Mouse (Mus musculus) midbrain, embryonic 14.5 days (tissue): ENCODE data around the gene Olfr1221. TPM values are rescaled to one million over a fixed set of nuclear protein-coding genes. Genes with fewer than 3 reads are reported as not detected.
"Not testable (repeated sequence)": the region's sequence is repeated elsewhere in the genome, so short reads cannot be mapped to it uniquely, and the experiment has no call there.

Source experiments
- ATAC-seq: fragments of 200-750 bp; cut with Nextera tagmentation; 2 replicates; pipeline ENCODE4 v1.8.0; 2017; ENCODE audit warnings: moderate number of reproducible peaks, moderate library complexity; ENCODE audit not compliant: low FRiP score, low TSS enrichment
- DNase-seq: peaks from one replicate; pipeline ENCODE4 v3.0.0-alpha.2; 2015
- H3K27ac ChIP-seq: fragments of 300-500 bp; sonication (generic); replicated peaks from 2 replicates; pipeline ENCODE4 v1.5.1; 2014; ENCODE audit warnings: mild to moderate bottlenecking, low read depth, low read length, moderate library complexity
- H3K27me3 ChIP-seq: fragments of 300-500 bp; sonication (generic); 2 replicates; pipeline ENCODE4 v1.6.1; 2014; ENCODE audit warnings: low read length, control low read depth, mixed read lengths; ENCODE audit not compliant: control insufficient read depth, insufficient read depth
- H3K36me3 ChIP-seq: fragments of 300-500 bp; sonication (generic); 2 replicates; pipeline ENCODE4 v1.6.1; 2014; ENCODE audit warnings: low read length, control low read depth; ENCODE audit not compliant: control insufficient read depth, insufficient read depth
- H3K4me1 ChIP-seq: fragments of 300-500 bp; sonication (generic); 2 replicates; pipeline ENCODE4 v1.6.1; 2014; ENCODE audit warnings: mild to moderate bottlenecking, antibody characterized with exemption, low read length, control low read depth; ENCODE audit not compliant: control insufficient read depth, insufficient read depth
- H3K4me2 ChIP-seq: fragments of 300-500 bp; sonication (generic); 2 replicates; pipeline ENCODE4 v1.6.1; 2014; ENCODE audit warnings: mild to moderate bottlenecking, low read length, moderate library complexity
- H3K4me3 ChIP-seq: fragments of 300-500 bp; sonication (generic); replicated peaks from 2 replicates; pipeline ENCODE4 v1.5.1; 2014; ENCODE audit warnings: low read depth, low read length
- H3K9ac ChIP-seq: fragments of 300-500 bp; sonication (generic); replicated peaks from 2 replicates; pipeline ENCODE4 v1.6.1; 2014; ENCODE audit warnings: mild to moderate bottlenecking, low read length, moderate library complexity
- H3K9me3 ChIP-seq: fragments of 300-500 bp; sonication (generic); 2 replicates; pipeline ENCODE4 v1.6.1; 2016; ENCODE audit warnings: low read length, control low read depth, mixed read lengths; ENCODE audit not compliant: control insufficient read depth
- WGBS: fragments of 180-500 bp; shearing (Covaris S2); extraction: QIAGEN DNeasy Blood & Tissue Kit; methylation state at CpG from one replicate; pipeline ENCODE4 v1.1.7; 2014; 5-methylcytosine and 5-hydroxymethylcytosine counted together
- polyA plus RNA-seq: library from polyadenylated mRNA; unstranded; fragments of >200 nt; fragmentation: Nextera tagmentation; extraction: Ambion mirVana; gene quantifications from 2 replicates; pipeline ENCODE4 v1.2.1, GENCODE M21; 2014

Olfr1221 gene
- polyA plus RNA-seq, result not detected in 2 replicates

DNA sequence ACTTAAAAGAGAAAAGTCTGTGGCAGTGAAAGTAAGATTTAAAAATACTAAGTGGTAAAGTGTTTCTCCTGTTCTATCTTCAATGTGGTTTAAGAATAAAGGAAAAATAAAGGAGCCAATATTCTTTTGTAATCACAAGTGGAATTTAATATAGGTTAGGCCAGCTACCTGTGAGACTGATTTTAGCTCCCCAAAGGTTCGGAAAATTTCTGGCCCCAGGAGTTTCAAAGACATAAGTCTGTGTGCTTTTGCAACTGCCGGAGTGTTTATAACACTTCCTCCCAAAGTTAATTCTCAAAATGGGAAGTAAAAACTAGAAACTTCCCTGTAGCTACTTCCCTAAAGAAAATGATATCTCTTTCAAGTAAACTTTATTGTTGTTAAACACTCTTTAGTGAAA, at the start of gene Olfr1221:
Olfr1221 (minus strand) TSS at position 101 of the 400 bp plus-strand sequence.
- H3K4me1 ChIP-seq, result no peaks in the 10 kb centered on the region
- no peak within 1 kb of the TSS for H3K27ac ChIP-seq
- DNase-seq (no peak), ATAC-seq (no peak)
- H3K27me3 ChIP-seq, result no peaks in the 10 kb centered on the region
- no peak within 1 kb of the TSS for H3K4me2 ChIP-seq
- no peak within 1 kb of the TSS for H3K4me3 ChIP-seq
- no peaks in the 10 kb centered on the region for H3K9me3 ChIP-seq
- no peaks in the 10 kb centered on the region for H3K36me3 ChIP-seq
- no peak within 1 kb of the TSS for H3K9ac ChIP-seq
- 96% methylated on average over 2 of the region's 2 CpGs for WGBS

DNA sequence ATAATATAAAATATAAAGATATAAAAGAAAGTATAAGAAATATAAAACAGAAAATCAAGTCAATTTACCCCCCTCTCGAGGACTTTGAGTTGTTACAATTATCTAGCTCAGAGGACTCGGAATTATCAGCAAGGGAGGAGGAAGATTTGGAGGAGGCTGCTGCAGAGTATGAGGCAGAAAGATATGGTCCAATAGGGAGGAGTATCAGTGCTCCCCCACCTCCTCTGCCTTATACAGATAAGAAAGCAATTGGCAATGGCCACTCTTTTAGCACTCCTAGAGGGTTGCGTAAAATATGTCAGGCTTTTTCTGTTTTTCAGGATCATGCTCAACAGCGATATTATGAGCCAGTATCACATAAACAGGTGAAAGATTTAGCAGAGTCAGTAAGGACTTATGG, 47.6 kb upstream of the Olfr1221 start:
- not testable (repeated sequence) for H3K4me2 ChIP-seq, H3K9ac ChIP-seq

GRCm38 (mm10) chr2:89163991-89164390, 46.9 kb upstream of the Olfr1221 start, which contains the start of gene Olfr1224-ps1:
Gene Olfr1224-ps1 (minus strand): TSS chr2:89164091.
- not testable (repeated sequence) for H3K4me1 ChIP-seq, H3K9ac ChIP-seq, H3K27ac ChIP-seq, H3K4me2 ChIP-seq, H3K27me3 ChIP-seq, H3K4me3 ChIP-seq, ATAC-seq, H3K9me3 ChIP-seq, DNase-seq, H3K36me3 ChIP-seq
- 95% methylated on average over 8 of the region's 8 CpGs for WGBS

More for the DNA sequence above, 47.6 kb upstream of the Olfr1221 start:
- not testable (repeated sequence) for H3K4me1 ChIP-seq, H3K9me3 ChIP-seq, H3K27ac ChIP-seq, ATAC-seq, H3K36me3 ChIP-seq, H3K27me3 ChIP-seq, DNase-seq, H3K4me3 ChIP-seq
- 93% methylated on average over 4 of the region's 4 CpGs for WGBS

DNA sequence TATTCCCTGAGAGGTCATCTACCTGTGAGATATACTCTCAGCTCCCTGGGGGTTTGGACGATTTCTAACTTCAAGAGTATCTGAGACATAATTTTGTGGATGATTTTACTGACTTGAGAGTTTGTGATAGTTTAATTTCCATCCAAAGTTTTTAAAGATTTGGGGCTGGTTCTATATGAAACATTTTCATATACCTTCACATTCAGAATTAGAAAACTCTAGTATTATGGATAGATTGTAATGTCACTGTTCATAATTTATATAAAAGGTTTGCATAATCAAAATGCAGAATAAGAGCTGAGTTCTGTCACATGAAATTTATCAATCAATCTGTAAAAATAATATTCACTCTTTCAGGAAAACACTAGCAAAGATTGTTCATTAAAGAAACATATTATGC, 34.4 kb upstream of the Olfr1221 start, which contains the start of gene Olfr1223:
Olfr1223 (minus strand) TSS at position 101 of the 400 bp plus-strand sequence.
- Histone ChIP-seq H3K4me3 (no peak within 1 kb of the TSS), H3K4me1 (no peaks in the 10 kb centered on the region), H3K27ac (no peak within 1 kb of the TSS), H3K36me3 (no peaks in the 10 kb centered on the region), H3K9me3 (no peaks in the 10 kb centered on the region), H3K9ac (no peak within 1 kb of the TSS), H3K4me2 (no peak within 1 kb of the TSS), H3K27me3 (no peaks in the 10 kb centered on the region)
- ATAC-seq (no peak), DNase-seq (no peak)
- WGBS, result 79% methylated on average over 1 of the region's 1 CpGs

DNA sequence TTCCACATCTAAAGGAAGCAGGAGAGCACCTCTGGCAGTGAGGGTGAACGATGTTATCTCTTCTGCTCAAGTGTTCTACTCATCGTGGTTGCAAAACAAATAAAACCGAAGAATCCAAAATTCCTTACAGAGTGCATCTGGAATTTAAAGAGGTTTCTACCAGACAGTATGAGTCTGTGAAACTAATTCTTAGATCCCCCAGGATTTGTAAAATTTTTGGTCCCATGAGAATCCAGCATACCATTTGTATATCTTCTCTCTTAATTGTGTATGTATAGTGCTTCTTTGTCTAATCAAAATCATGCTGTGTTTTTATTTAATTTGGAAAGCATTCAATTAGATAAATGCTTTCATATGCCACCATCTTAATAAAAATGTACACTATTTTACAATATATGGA, 15.9 kb upstream of the Olfr1221 start, which contains the start of gene Olfr1222:
Olfr1222 (minus strand) TSS at position 101 of the 400 bp plus-strand sequence.
- WGBS, result 85% methylated on average over 3 of the region's 3 CpGs
- ATAC-seq (no peak), DNase-seq (no peak)
- Histone ChIP-seq H3K27me3 (no peaks in the 10 kb centered on the region), H3K9me3 (no peaks in the 10 kb centered on the region), H3K4me1 (no peaks in the 10 kb centered on the region), H3K27ac (no peak within 1 kb of the TSS), H3K36me3 (no peaks in the 10 kb centered on the region), H3K4me2 (no peak within 1 kb of the TSS), H3K9ac (no peak within 1 kb of the TSS), H3K4me3 (no peak within 1 kb of the TSS)

GRCm38 (mm10) chr2:89106735-89107134, 10.3 kb downstream of the Olfr1221 start, which contains the start of gene Olfr1220:
Gene Olfr1220 (minus strand): TSS chr2:89106835.
- ATAC-seq, result no peak
- 78% methylated on average over 3 of the region's 3 CpGs for WGBS
- no peaks in the 10 kb centered on the region for H3K4me1 ChIP-seq
- DNase-seq, result no peak
- no peaks in the 10 kb centered on the region for H3K27me3 ChIP-seq
- H3K9ac ChIP-seq, result no peak within 1 kb of the TSS
- H3K9me3 ChIP-seq, result no peaks in the 10 kb centered on the region
- no peak within 1 kb of the TSS for H3K4me2 ChIP-seq
- H3K36me3 ChIP-seq, result no peaks in the 10 kb centered on the region
- H3K4me3 ChIP-seq, result no peak within 1 kb of the TSS
- H3K27ac ChIP-seq, result no peak within 1 kb of the TSS

DNA sequence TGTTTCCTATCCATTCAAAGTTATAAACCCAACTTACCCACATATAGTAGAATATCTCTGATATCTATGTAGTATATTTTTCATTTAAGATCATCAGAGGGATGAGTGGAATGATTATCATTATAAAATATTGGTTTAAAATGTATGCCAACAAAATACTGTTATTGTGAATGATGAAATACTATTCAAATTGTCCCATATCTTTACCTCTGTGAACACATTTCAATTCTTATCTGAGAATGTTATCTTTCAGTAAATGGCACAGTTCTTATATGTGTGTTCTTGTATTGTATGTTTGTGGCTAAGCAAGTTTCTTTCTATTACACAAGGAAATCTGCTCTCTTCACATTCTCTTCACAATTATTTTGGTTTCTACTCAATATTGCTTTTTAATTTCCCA, 11.4 kb downstream of the Olfr1221 start:
- H3K27ac ChIP-seq, result no peak overlapping the region
- H3K4me3 ChIP-seq, result no peak overlapping the region
- H3K9me3 ChIP-seq, result no peaks in the 10 kb centered on the region
- ATAC-seq (no peak), DNase-seq (no peak)
- no peak overlapping the region for H3K9ac ChIP-seq
- H3K27me3 ChIP-seq, result no peaks in the 10 kb centered on the region
- no peak overlapping the region for H3K4me2 ChIP-seq
- no peaks in the 10 kb centered on the region for H3K4me1 ChIP-seq
- no peaks in the 10 kb centered on the region for H3K36me3 ChIP-seq

GRCm38 (mm10) chr2:89093848-89094247, 23.2 kb downstream of the Olfr1221 start:
- DNase-seq (no peak), ATAC-seq (no peak)
- no peaks in the 10 kb centered on the region for H3K4me1 ChIP-seq
- no peak overlapping the region for H3K4me3 ChIP-seq
- H3K9ac ChIP-seq, result no peak overlapping the region
- no peaks in the 10 kb centered on the region for H3K36me3 ChIP-seq
- WGBS, result 92% methylated on average over 1 of the region's 1 CpGs
- no peak overlapping the region for H3K4me2 ChIP-seq
- H3K27me3 ChIP-seq, result no peaks in the 10 kb centered on the region
- no peak overlapping the region for H3K27ac ChIP-seq
- H3K9me3 ChIP-seq, result no peaks in the 10 kb centered on the region

GRCm38 (mm10) chr2:89083413-89083812, 33.7 kb downstream of the Olfr1221 start, which contains the start of gene Olfr1219:
Gene Olfr1219 (minus strand): TSS chr2:89083513.
- Histone ChIP-seq H3K9ac (no peak within 1 kb of the TSS), H3K4me2 (no peak within 1 kb of the TSS), H3K4me3 (no peak within 1 kb of the TSS), H3K27me3 (no peaks in the 10 kb centered on the region), H3K9me3 (no peaks in the 10 kb centered on the region), H3K36me3 (no peaks in the 10 kb centered on the region), H3K4me1 (no peaks in the 10 kb centered on the region), H3K27ac (no peak within 1 kb of the TSS)
- 60% methylated on average over 1 of the region's 1 CpGs for WGBS
- ATAC-seq (no peak), DNase-seq (no peak)
